Mouse (Mus musculus): ENCODE measurements around the gene Sdr39u1. TPM values are rescaled to one million over a fixed set of nuclear protein-coding genes. Genes with fewer than 3 reads are reported as not detected.
A peak's percentile ranks its signal among the peaks of the same experiment; 100 is the strongest.

The Sdr39u1 gene
- polyA plus RNA-seq, 1 experiment from 2014 or later = 109 TPM

GRCm38 (mm10) chr14:55913406-55913805 is 13.3 kb upstream of the Sdr39u1 start:
- ATAC-seq (ENCODE audit: low read depth) = no peak
- Histone ChIP-seq H3K9me3 (no peaks in the 10 kb centered on the region), H3K4me1 (replicated peaks) (no peaks in the 10 kb centered on the region), H3K9ac (no peak overlapping the region), H3K4me2 (no peak overlapping the region), H3K27me3 (no peaks in the 10 kb centered on the region), H3K27ac (replicated peaks) (no peak overlapping the region), H3K36me3 (no peaks in the 10 kb centered on the region), H3K4me3 (no peak overlapping the region)
- 44% methylated on average over 4 of the region's 4 CpGs for WGBS

- no peaks in the 10 kb centered on the region for H3K27me3 ChIP-seq
- H3K27ac ChIP-seq (replicated peaks) = no peak overlapping the region
- no peak overlapping the region for H3K9ac ChIP-seq
- no peaks in the 10 kb centered on the region for H3K36me3 ChIP-seq
- no peak overlapping the region for H3K4me3 ChIP-seq
- ATAC-seq (ENCODE audit: low read depth) = no peak
- no peak overlapping the region for H3K4me2 ChIP-seq
- H3K9me3 ChIP-seq = no peaks in the 10 kb centered on the region
- peaks cover 7% of the 10 kb centered on the region for H3K4me1 ChIP-seq (replicated peaks)
- 44% methylated on average over 1 of the region's 1 CpGs for WGBS
Measured at GRCm38 (mm10) chr14:55905518-55905917, 5.4 kb upstream of the Sdr39u1 start.

GRCm38 (mm10) chr14:55900414-55900755 is 292 bp upstream of the Sdr39u1 start:
- Histone ChIP-seq H3K4me2 (peak overlapping the region; percentile 92), H3K27me3 (no peaks in the 10 kb centered on the region), H3K9ac (peak overlapping the region; percentile 86), H3K27ac (replicated peaks) (peak overlapping the region; percentile 84), H3K36me3 (peaks cover 26% of the 10 kb centered on the region), H3K4me1 (replicated peaks) (peaks cover 20% of the 10 kb centered on the region), H3K4me3 (peak overlapping the region; percentile 57), H3K9me3 (no peaks in the 10 kb centered on the region)
- ATAC-seq (ENCODE audit: low read depth) = no peak; the same call in 1 of the 2 replicates
- WGBS = 7% methylated on average over 12 of the region's 12 CpGs

- H3K9me3 ChIP-seq = no peaks in the 10 kb centered on the region
- peak overlapping the region; percentile 92 for H3K4me2 ChIP-seq
- WGBS = 91% methylated on average over 7 of the region's 7 CpGs
- H3K27ac ChIP-seq (replicated peaks) = no peak overlapping the region
- no peaks in the 10 kb centered on the region for H3K27me3 ChIP-seq
- H3K4me3 ChIP-seq = peak overlapping the region; percentile 57
- ATAC-seq (ENCODE audit: low read depth) = no peak
- H3K4me1 ChIP-seq (replicated peaks) = peaks cover 20% of the 10 kb centered on the region
- peak overlapping the region; percentile 86 for H3K9ac ChIP-seq
- peaks cover 40% of the 10 kb centered on the region for H3K36me3 ChIP-seq
Measured at GRCm38 (mm10) chr14:55898947-55899346, 1.1 kb downstream of the Sdr39u1 start.

- Histone ChIP-seq H3K4me1 (replicated peaks) (peaks cover 20% of the 10 kb centered on the region), H3K9ac (no peak overlapping the region), H3K27me3 (no peaks in the 10 kb centered on the region), H3K27ac (replicated peaks) (no peak overlapping the region), H3K9me3 (no peaks in the 10 kb centered on the region), H3K36me3 (peaks cover 49% of the 10 kb centered on the region), H3K4me3 (no peak overlapping the region), H3K4me2 (no peak overlapping the region)
- 93% methylated on average over 12 of the region's 12 CpGs for WGBS
- no peak for ATAC-seq (ENCODE audit: low read depth)
Measured at GRCm38 (mm10) chr14:55897671-55898070, 2.4 kb downstream of the Sdr39u1 start.

GRCm38 (mm10) chr14:55886571-55887382 is 13.3 kb downstream of the Sdr39u1 start:
- peak overlapping the region; percentile 82 for H3K4me2 ChIP-seq
- H3K36me3 ChIP-seq = peaks cover 47% of the 10 kb centered on the region
- no peak overlapping the region for H3K4me3 ChIP-seq
- H3K9me3 ChIP-seq = no peaks in the 10 kb centered on the region
- 87% methylated on average over 24 of the region's 24 CpGs for WGBS
- peaks cover 25% of the 10 kb centered on the region for H3K4me1 ChIP-seq (replicated peaks)
- H3K9ac ChIP-seq = peak overlapping the region; percentile 87; the same call in 1 of the 2 replicates
- no peak for ATAC-seq (ENCODE audit: low read depth)
- H3K27ac ChIP-seq (replicated peaks) = no peak overlapping the region
- H3K27me3 ChIP-seq = no peaks in the 10 kb centered on the region

GRCm38 (mm10) chr14:55885791-55886271 is 14.3 kb downstream of the Sdr39u1 start:
- peak overlapping the region; percentile 87 for H3K9ac ChIP-seq
- H3K36me3 ChIP-seq = peaks cover 38% of the 10 kb centered on the region
- peak overlapping the region; percentile 81 for H3K4me3 ChIP-seq
- peak overlapping the region; percentile 82; the same call in 1 of the 2 replicates for H3K27ac ChIP-seq (replicated peaks)
- H3K4me2 ChIP-seq = peak overlapping the region; percentile 82
- no peaks in the 10 kb centered on the region for H3K9me3 ChIP-seq
- WGBS = 10% methylated on average over 16 of the region's 16 CpGs
- no peaks in the 10 kb centered on the region for H3K27me3 ChIP-seq
- ATAC-seq (ENCODE audit: low read depth) = no peak
- peaks cover 25% of the 10 kb centered on the region for H3K4me1 ChIP-seq (replicated peaks)

GRCm38 (mm10) chr14:55885114-55885790 is 14.8 kb downstream of the Sdr39u1 start:
- peak; percentile 70 for ATAC-seq (ENCODE audit: low read depth)

GRCm38 (mm10) chr14:55884713-55885113 is 15.4 kb downstream of the Sdr39u1 start, which contains the start of gene Khnyn:
Gene Khnyn, plus strand, starts transcription at chr14:55884947.
- peak within 1 kb of the TSS; percentile 81 for H3K4me3 ChIP-seq
- H3K27ac ChIP-seq (replicated peaks) = peak within 1 kb of the TSS; percentile 82
- peak within 1 kb of the TSS; percentile 87 for H3K9ac ChIP-seq
- H3K4me2 ChIP-seq = peak within 1 kb of the TSS; percentile 82
- WGBS = under 1% methylated on average over 24 of the region's 30 CpGs
- H3K4me1 ChIP-seq (replicated peaks) = peaks cover 25% of the 10 kb centered on the region
- ATAC-seq (ENCODE audit: low read depth) = peak; percentile 93
- no peaks in the 10 kb centered on the region for H3K9me3 ChIP-seq
- no peaks in the 10 kb centered on the region for H3K27me3 ChIP-seq
- peaks cover 28% of the 10 kb centered on the region for H3K36me3 ChIP-seq

More at GRCm38 (mm10) chr14:55885114-55885790, 14.8 kb downstream of the Sdr39u1 start:
- peaks cover 33% of the 10 kb centered on the region for H3K36me3 ChIP-seq
- WGBS = under 1% methylated on average over 16 of the region's 30 CpGs
- no peaks in the 10 kb centered on the region for H3K9me3 ChIP-seq
- peak overlapping the region; percentile 82 for H3K27ac ChIP-seq (replicated peaks)
- H3K27me3 ChIP-seq = no peaks in the 10 kb centered on the region
- H3K4me1 ChIP-seq (replicated peaks) = peaks cover 25% of the 10 kb centered on the region
- H3K4me2 ChIP-seq = peak overlapping the region; percentile 82
- peak overlapping the region; percentile 81 for H3K4me3 ChIP-seq
- peak overlapping the region; percentile 87 for H3K9ac ChIP-seq

GRCm38 (mm10) chr14:55884166-55884565 is 15.9 kb downstream of the Sdr39u1 start, which contains the start of gene Cbln3:
Gene Cbln3, minus strand, starts transcription at chr14:55884392.
- no peaks in the 10 kb centered on the region for H3K27me3 ChIP-seq
- peak within 1 kb of the TSS; percentile 81 for H3K4me3 ChIP-seq
- peak within 1 kb of the TSS; percentile 87 for H3K9ac ChIP-seq
- WGBS = 33% methylated on average over 4 of the region's 4 CpGs
- peaks cover 25% of the 10 kb centered on the region for H3K4me1 ChIP-seq (replicated peaks)
- H3K27ac ChIP-seq (replicated peaks) = peak within 1 kb of the TSS; percentile 82
- peaks cover 22% of the 10 kb centered on the region for H3K36me3 ChIP-seq
- H3K9me3 ChIP-seq = no peaks in the 10 kb centered on the region
- H3K4me2 ChIP-seq = peak within 1 kb of the TSS; percentile 82
- peak; percentile 59 for ATAC-seq (ENCODE audit: low read depth)

- Histone ChIP-seq H3K4me3 (no peak overlapping the region), H3K9me3 (no peaks in the 10 kb centered on the region), H3K27me3 (no peaks in the 10 kb centered on the region), H3K9ac (0 out of 2 replicates have a peak overlapping the region, but pooled peaks have one; percentile 87), H3K4me2 (no peak overlapping the region), H3K36me3 (peaks cover 17% of the 10 kb centered on the region), H3K27ac (replicated peaks) (peak overlapping the region; percentile 82), H3K4me1 (replicated peaks) (peaks cover 25% of the 10 kb centered on the region)
- no peak for ATAC-seq (ENCODE audit: low read depth)
- WGBS = 89% methylated on average over 12 of the region's 12 CpGs
Measured at GRCm38 (mm10) chr14:55883663-55884062, 16.4 kb downstream of the Sdr39u1 start.

GRCm38 (mm10) chr14:55883149-55883661 is 16.9 kb downstream of the Sdr39u1 start:
- no peaks in the 10 kb centered on the region for H3K9me3 ChIP-seq
- H3K4me2 ChIP-seq = no peak overlapping the region
- no peak overlapping the region for H3K4me3 ChIP-seq
- no peaks in the 10 kb centered on the region for H3K27me3 ChIP-seq
- no peak for ATAC-seq (ENCODE audit: low read depth)
- H3K36me3 ChIP-seq = peaks cover 12% of the 10 kb centered on the region
- H3K4me1 ChIP-seq (replicated peaks) = peaks cover 25% of the 10 kb centered on the region
- WGBS = 96% methylated on average over 13 of the region's 13 CpGs
- no peak overlapping the region for H3K9ac ChIP-seq
- no peak overlapping the region for H3K27ac ChIP-seq (replicated peaks)
